Mouse (Mus musculus) liver, adult 2 months (tissue): ENCODE measurements around the gene Defb19.

Source experiments
- CTCF ChIP-seq: fragments of 200-500 bp; IDR thresholded peaks from 2 replicates; pipeline ENCODE4 v1.5.1; 2011; ENCODE audit warnings: low read depth, low read length, control low read depth
- POLR2A ChIP-seq: fragments of 200-500 bp; IDR thresholded peaks from 2 replicates; pipeline ENCODE4 v1.6.1; 2011; ENCODE audit warnings: low read length, control low read depth; ENCODE audit not compliant: insufficient read depth; ENCODE audit errors: extremely low read depth

- no peak for TF ChIP-seq POLR2A
- TF ChIP-seq CTCF, result no peak
These were observed 11.1 kb downstream of the Defb19 start, which contains the start of gene Gm17416 for GRCm38 (mm10) chr2:152569038-152569437.
